Mouse (Mus musculus) adrenal gland, adult (tissue): Measurements from ENCODE around the gene Klhl25.
"Not testable (repeated sequence)": the region's sequence is repeated elsewhere in the genome, so short reads cannot be mapped to it uniquely, and the experiment has no call there.

ENCODE experiments used
- DNase-seq, 2 experiments: peaks; one replicate each; pipeline ENCODE4 v3.0.0; 2022 to 2023; ENCODE audit warnings: low spot score in 1 of 2; ENCODE audit not compliant: inconsistent age in 2 of 2

The Klhl25 gene

GRCm38 (mm10) chr7:75872255-75872654, 24.1 kb downstream of the Klhl25 start:
- peak; percentile 26 to 78 for DNase-seq

- peak in 1 of 2 experiments; percentile 23 for DNase-seq
Measured at GRCm38 (mm10) chr7:75872697-75873096, 24.6 kb downstream of the Klhl25 start.

GRCm38 (mm10) chr7:75873216-75873615, 25.1 kb downstream of the Klhl25 start:
- DNase-seq: peak; percentile 6 to 59

GRCm38 (mm10) chr7:75873746-75874145, 25.6 kb downstream of the Klhl25 start:
- DNase-seq: peak in 1 of 2 experiments; percentile 74

GRCm38 (mm10) chr7:75879436-75879835, 31.3 kb downstream of the Klhl25 start:
- DNase-seq: not testable (repeated sequence)

GRCm38 (mm10) chr7:75880236-75880635, 32.1 kb downstream of the Klhl25 start:
- peak in 1 of 2 experiments; percentile 21 for DNase-seq

GRCm38 (mm10) chr7:75880650-75881049, 32.5 kb downstream of the Klhl25 start:
- peak; percentile 83 to 95 for DNase-seq

GRCm38 (mm10) chr7:75881376-75881775, 33.3 kb downstream of the Klhl25 start:
- no peak for DNase-seq

GRCm38 (mm10) chr7:75881791-75882190, 33.7 kb downstream of the Klhl25 start:
- no peak for DNase-seq

GRCm38 (mm10) chr7:75891466-75891865, 43.4 kb downstream of the Klhl25 start:
- DNase-seq: no peak

GRCm38 (mm10) chr7:75892737-75893136, 44.6 kb downstream of the Klhl25 start:
- no peak for DNase-seq

GRCm38 (mm10) chr7:75893709-75894108, 45.6 kb downstream of the Klhl25 start:
- DNase-seq: peak in 1 of 2 experiments; percentile 53

- no peak for DNase-seq
Measured at GRCm38 (mm10) chr7:75897041-75897440, 48.9 kb downstream of the Klhl25 start.

- DNase-seq: no peak
Measured at GRCm38 (mm10) chr7:75899102-75899501, 51.0 kb downstream of the Klhl25 start.

- DNase-seq: peak; percentile 26 to 69
Measured at GRCm38 (mm10) chr7:75899517-75899916, 51.4 kb downstream of the Klhl25 start.

- DNase-seq: no peak
Measured at GRCm38 (mm10) chr7:75899954-75900353, 51.8 kb downstream of the Klhl25 start.

GRCm38 (mm10) chr7:75905145-75905544, 57.0 kb downstream of the Klhl25 start:
- no peak for DNase-seq

GRCm38 (mm10) chr7:75910035-75910651, 62.0 kb downstream of the Klhl25 start:
- peak; percentile 58 to 86 for DNase-seq

GRCm38 (mm10) chr7:75910652-75911035, 62.5 kb downstream of the Klhl25 start:
- DNase-seq: no peak

- DNase-seq: peak; percentile 68 to 91
Measured at GRCm38 (mm10) chr7:75913952-75914351, 65.8 kb downstream of the Klhl25 start.

- DNase-seq: not testable (repeated sequence)
Measured at GRCm38 (mm10) chr7:75915550-75915949, 67.4 kb downstream of the Klhl25 start.

GRCm38 (mm10) chr7:75917662-75918061, 69.6 kb downstream of the Klhl25 start:
- no peak for DNase-seq

GRCm38 (mm10) chr7:75919745-75920144, 71.6 kb downstream of the Klhl25 start:
- DNase-seq: not testable (repeated sequence)
